Mouse (Mus musculus) midbrain, postnatal 0 days (tissue): Measurements from ENCODE around the gene Pef1. TPM values are rescaled to one million over a fixed set of nuclear protein-coding genes. Genes with fewer than 3 reads are reported as not detected.

Source experiments
- ATAC-seq: fragments of 200-750 bp; cut with Nextera tagmentation; 2 replicates; pipeline ENCODE4 v1.8.0; 2017; ENCODE audit warnings: moderate number of reproducible peaks, mild to moderate bottlenecking, moderate TSS enrichment, moderate library complexity; ENCODE audit not compliant: low FRiP score
- DNase-seq: peaks from one replicate; pipeline ENCODE4 v3.0.0-alpha.2; 2015; ENCODE audit warnings: low spot score
- H3K27ac ChIP-seq: fragments of 300-500 bp; sonication (generic); 2 replicates; pipeline ENCODE4 v1.5.1; 2014; ENCODE audit warnings: low read depth, mild to moderate bottlenecking, low read length, mixed read lengths
- H3K27me3 ChIP-seq: fragments of 300-500 bp; sonication (generic); 2 replicates; pipeline ENCODE4 v1.6.1; 2014; ENCODE audit warnings: low read length, control low read depth, mixed read lengths; ENCODE audit not compliant: insufficient read depth
- H3K36me3 ChIP-seq: fragments of 300-500 bp; sonication (generic); 2 replicates; pipeline ENCODE4 v1.6.1; 2014; ENCODE audit warnings: low read length, control low read depth, mixed read lengths; ENCODE audit not compliant: insufficient read depth
- H3K4me1 ChIP-seq: fragments of 300-500 bp; sonication (generic); 2 replicates; pipeline ENCODE4 v1.6.1; 2014; ENCODE audit warnings: mild to moderate bottlenecking, control low read depth, antibody characterized with exemption, low read length, mixed read lengths; ENCODE audit not compliant: insufficient read depth
- H3K4me2 ChIP-seq: fragments of 300-500 bp; sonication (generic); 2 replicates; pipeline ENCODE4 v1.6.1; 2014; ENCODE audit warnings: low read depth, mild to moderate bottlenecking, low read length, mixed read lengths; ENCODE audit not compliant: poor library complexity, severe bottlenecking
- H3K4me3 ChIP-seq: fragments of 300-500 bp; sonication (generic); 2 replicates; pipeline ENCODE4 v1.5.1; 2014; ENCODE audit warnings: low read depth, mild to moderate bottlenecking, low read length, moderate library complexity
- H3K9ac ChIP-seq: fragments of 300-500 bp; sonication (generic); replicated peaks from 2 replicates; pipeline ENCODE4 v1.6.1; 2014; ENCODE audit warnings: mild to moderate bottlenecking, low read length, moderate library complexity, mixed read lengths; ENCODE audit not compliant: poor library complexity, severe bottlenecking
- H3K9me3 ChIP-seq: fragments of 300-500 bp; sonication (generic); 2 replicates; pipeline ENCODE4 v1.6.1; 2016; ENCODE audit warnings: low read length, control low read depth
- CTCF ChIP-seq: IDR thresholded peaks from 2 replicates; pipeline ENCODE4 v1.5.1; 2016; ENCODE audit warnings: antibody characterized with exemption, mild to moderate bottlenecking
- WGBS: fragments of 180-500 bp; shearing (Covaris S2); extraction: QIAGEN DNeasy Blood & Tissue Kit; methylation state at CpG from one replicate; pipeline ENCODE4 v1.1.7; 2014; 5-methylcytosine and 5-hydroxymethylcytosine counted together
- polyA plus RNA-seq: library from polyadenylated mRNA; unstranded; fragments of >200 nt; fragmentation: Nextera tagmentation; extraction: Ambion mirVana; gene quantifications from 2 replicates; pipeline ENCODE4 v1.2.1, GENCODE M21; 2015
- total RNA-seq: library from RNA; depleted of rRNA; stranded (reverse); fragments of >200 nt; gene quantifications from 2 replicates; pipeline ENCODE4 v1.2.3, GENCODE M21; 2014

Pef1 gene
- total and polyA plus RNA-seq, 2 experiments from 2014 or later: 59.5 to 61.5 TPM

DNA sequence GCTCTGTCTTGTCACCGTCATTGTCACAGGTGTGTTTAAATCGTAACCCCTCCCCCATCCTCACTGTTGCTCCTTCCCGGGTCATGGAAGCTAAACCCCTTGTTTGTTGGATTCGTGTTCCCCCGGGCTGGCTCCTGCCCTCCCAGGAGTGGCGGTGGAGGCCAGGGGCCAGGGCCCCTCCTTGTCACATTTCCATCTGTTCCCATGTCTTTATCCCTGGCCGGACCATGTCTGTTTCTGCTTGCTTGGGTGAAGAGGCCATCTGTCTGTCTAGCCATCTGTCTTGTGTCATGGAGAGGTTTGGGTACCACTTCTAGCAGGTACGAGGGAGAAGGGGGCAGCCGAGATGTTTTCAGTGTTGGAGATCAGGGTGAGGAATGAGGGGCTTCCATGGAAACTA, 20.1 kb upstream of the Pef1 start:
- DNase-seq (peak; percentile 44), ATAC-seq (no peak)
- no peak overlapping the region for H3K4me2 ChIP-seq
- H3K9ac ChIP-seq: no peak overlapping the region
- no peak for TF ChIP-seq CTCF
- H3K9me3 ChIP-seq: no peaks in the 10 kb centered on the region
- H3K4me3 ChIP-seq: no peak overlapping the region
- H3K36me3 ChIP-seq: no peaks in the 10 kb centered on the region
- no peak overlapping the region for H3K27ac ChIP-seq
- H3K4me1 ChIP-seq: no peaks in the 10 kb centered on the region; the same call in 1 of the 2 replicates
- WGBS: 53% methylated on average over 9 of the region's 9 CpGs
- 0 out of 2 replicates have a peak, but pooled peaks cover 3% of the 10 kb centered on the region for H3K27me3 ChIP-seq

DNA sequence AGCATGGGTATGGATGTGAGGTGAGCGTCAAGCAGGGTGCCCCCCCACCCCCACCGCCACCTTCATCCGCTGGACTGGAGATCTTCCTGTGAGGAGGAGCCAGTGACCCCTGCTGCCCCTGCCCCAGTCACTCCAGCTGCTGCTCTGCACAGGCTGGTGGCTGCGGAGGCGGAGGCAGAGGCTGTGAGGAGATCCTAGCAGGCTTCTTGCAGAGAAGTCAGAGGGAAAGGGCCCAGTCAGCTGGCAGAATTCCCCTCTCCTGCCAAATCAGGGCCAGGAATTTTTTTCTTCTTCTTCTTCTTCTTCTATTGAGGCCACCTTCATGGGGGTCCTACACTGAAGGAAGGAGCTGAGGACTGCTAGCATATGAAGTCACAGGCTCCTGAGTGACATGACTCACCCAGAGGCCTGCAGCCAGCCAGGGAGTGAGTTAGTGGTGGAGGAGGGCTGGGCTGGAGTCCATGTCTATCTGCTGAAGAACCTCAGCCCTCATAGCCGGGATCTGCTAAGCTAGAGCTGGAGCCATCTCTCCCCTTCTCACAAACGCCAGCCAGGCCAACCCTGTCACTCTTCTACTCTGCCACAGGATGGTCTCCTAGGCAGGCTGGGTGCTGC, 17.9 kb upstream of the Pef1 start:
- H3K4me3 ChIP-seq: no peak overlapping the region
- TF ChIP-seq CTCF: no peak
- no peak overlapping the region for H3K9ac ChIP-seq
- H3K4me1 ChIP-seq: no peaks in the 10 kb centered on the region; the same call in 1 of the 2 replicates
- H3K27me3 ChIP-seq: no peaks in the 10 kb centered on the region
- DNase-seq (no peak), ATAC-seq (no peak)
- H3K36me3 ChIP-seq: no peaks in the 10 kb centered on the region
- no peak overlapping the region for H3K27ac ChIP-seq
- WGBS: 50% methylated on average over 7 of the region's 7 CpGs
- H3K9me3 ChIP-seq: no peaks in the 10 kb centered on the region
- H3K4me2 ChIP-seq: no peak overlapping the region

DNA sequence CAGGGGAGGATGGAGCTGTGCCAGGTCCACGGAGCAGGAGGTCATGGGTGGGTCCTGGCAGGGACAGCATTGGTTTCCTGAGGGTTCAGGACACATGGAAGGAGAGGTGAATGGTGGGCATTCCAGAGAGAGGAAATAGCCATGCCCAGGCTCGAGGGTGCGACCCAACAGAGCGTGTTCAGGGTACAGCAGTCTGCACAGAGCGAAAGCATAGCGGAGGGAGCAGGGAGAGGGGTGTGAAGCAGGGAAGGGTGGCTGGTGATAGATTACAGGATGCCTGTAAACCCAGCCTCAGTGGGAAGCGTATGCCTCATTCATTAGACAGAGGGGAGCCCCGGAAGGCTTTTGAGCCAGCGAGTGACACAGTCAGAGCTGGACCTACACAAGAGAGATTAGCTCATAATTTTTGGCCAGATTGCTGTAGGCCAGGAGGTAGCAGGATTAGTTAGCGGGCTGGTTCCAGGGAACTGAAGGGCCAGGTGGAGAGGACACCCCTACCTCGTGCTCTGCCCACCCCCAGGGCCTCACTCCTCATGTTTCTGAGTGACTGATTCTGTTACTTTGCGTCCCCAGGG, 17.0 kb upstream of the Pef1 start:
- 68% methylated on average over 12 of the region's 12 CpGs for WGBS
- Histone ChIP-seq H3K4me3 (no peak overlapping the region), H3K36me3 (no peaks in the 10 kb centered on the region), H3K4me1 (no peaks in the 10 kb centered on the region; the same call in 1 of the 2 replicates), H3K9me3 (no peaks in the 10 kb centered on the region), H3K27me3 (no peaks in the 10 kb centered on the region), H3K9ac (no peak overlapping the region), H3K4me2 (no peak overlapping the region), H3K27ac (no peak overlapping the region)
- DNase-seq: no peak
- no peak for TF ChIP-seq CTCF
- no peak for ATAC-seq

GRCm38 (mm10) chr4:130087293-130087692, 15.1 kb upstream of the Pef1 start:
- Histone ChIP-seq H3K4me1 (no peaks in the 10 kb centered on the region; the same call in 1 of the 2 replicates), H3K27ac (no peak overlapping the region), H3K4me3 (no peak overlapping the region), H3K27me3 (no peaks in the 10 kb centered on the region), H3K9ac (no peak overlapping the region), H3K4me2 (no peak overlapping the region), H3K36me3 (no peaks in the 10 kb centered on the region), H3K9me3 (no peaks in the 10 kb centered on the region)
- peak; percentile 58; the same call in 1 of the 2 replicates for ATAC-seq
- peak; percentile 89 for DNase-seq
- WGBS: 8% methylated on average over 7 of the region's 7 CpGs
- peak; percentile 100 for TF ChIP-seq CTCF

DNA sequence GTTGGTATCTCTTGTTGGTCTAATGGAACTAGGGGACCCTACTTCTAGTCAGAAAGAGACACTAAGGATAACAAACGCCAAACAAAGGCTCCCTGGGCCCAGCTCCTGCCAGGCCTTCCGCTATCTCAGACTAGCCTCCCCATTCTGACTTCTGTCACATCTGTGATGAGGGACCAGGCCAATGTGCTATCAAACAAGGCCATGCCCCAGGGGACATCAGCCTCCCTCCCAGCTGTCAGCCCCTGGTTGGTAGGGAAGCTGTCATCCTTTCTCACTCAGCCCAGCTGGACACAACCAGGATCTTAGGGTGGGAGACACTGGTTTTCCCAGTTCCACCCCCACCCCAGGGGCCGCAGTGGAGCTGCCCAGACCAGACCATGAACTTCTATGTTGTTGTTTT, 7.2 kb upstream of the Pef1 start:
- DNase-seq: no peak
- no peaks in the 10 kb centered on the region for H3K9me3 ChIP-seq
- no peak overlapping the region for H3K4me3 ChIP-seq
- H3K9ac ChIP-seq: no peak overlapping the region
- ATAC-seq: no peak
- no peak for TF ChIP-seq CTCF
- H3K4me2 ChIP-seq: no peak overlapping the region
- H3K27me3 ChIP-seq: no peaks in the 10 kb centered on the region
- no peaks in the 10 kb centered on the region for H3K4me1 ChIP-seq
- H3K36me3 ChIP-seq: no peaks in the 10 kb centered on the region
- H3K27ac ChIP-seq: no peak overlapping the region
- 42% methylated on average over 3 of the region's 3 CpGs for WGBS

DNA sequence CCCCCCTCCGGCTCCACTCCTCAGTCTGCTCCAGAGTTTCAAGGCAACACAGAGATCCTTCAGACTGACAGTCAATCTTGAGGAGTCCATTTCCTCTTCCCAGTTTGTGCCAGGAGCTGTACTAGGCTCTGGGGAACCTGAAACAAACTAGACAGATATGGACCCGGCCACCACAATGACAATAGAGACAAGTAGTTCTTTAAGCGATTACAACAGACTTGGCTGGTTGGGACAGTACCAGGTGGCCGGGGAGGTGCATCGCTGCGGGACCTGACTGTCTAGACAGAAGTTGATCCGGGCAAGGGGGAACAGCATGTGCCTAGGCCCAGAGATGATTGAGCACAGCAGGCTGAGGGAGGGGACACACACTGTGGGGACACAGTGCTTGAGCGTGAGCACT, 1.2 kb upstream of the Pef1 start:
- 28% methylated on average over 8 of the region's 8 CpGs for WGBS
- H3K27me3 ChIP-seq: no peaks in the 10 kb centered on the region
- peaks cover 3% of the 10 kb centered on the region; the same call in 1 of the 2 replicates for H3K4me1 ChIP-seq
- no peak overlapping the region for H3K9ac ChIP-seq
- ATAC-seq (no peak), DNase-seq (peak; percentile 61)
- H3K4me2 ChIP-seq: no peak overlapping the region
- 0 out of 2 replicates have a peak, but pooled peaks cover 3% of the 10 kb centered on the region for H3K9me3 ChIP-seq
- no peaks in the 10 kb centered on the region for H3K36me3 ChIP-seq
- H3K27ac ChIP-seq: no peak overlapping the region
- H3K4me3 ChIP-seq: no peak overlapping the region
- TF ChIP-seq CTCF: no peak
